Mouse (Mus musculus): Measurements from ENCODE around the gene Xpo4. TPM values are rescaled to one million over a fixed set of nuclear protein-coding genes. Genes with fewer than 3 reads are reported as not detected.
A peak's percentile ranks its signal among the peaks of the same experiment; 100 is the strongest.

The Xpo4 gene
- polyA plus RNA-seq, 1 experiment from 2014 or later, result 17.5 TPM

GRCm38 (mm10) chr14:57552945-57553344 is 112.3 kb downstream of the Xpo4 start:
- Histone ChIP-seq H3K4me2 (no peak overlapping the region), H3K27me3 (no peaks in the 10 kb centered on the region), H3K27ac (no peak overlapping the region), H3K4me1 (replicated peaks) (no peaks in the 10 kb centered on the region), H3K9ac (no peak overlapping the region), H3K36me3 (peaks cover 6% of the 10 kb centered on the region; the same call in 1 of the 2 replicates), H3K9me3 (replicated peaks) (no peaks in the 10 kb centered on the region), H3K4me3 (replicated peaks) (no peak overlapping the region)
- DNase-seq (no peak), ATAC-seq (ENCODE audit: low read depth) (no peak)

- peaks cover 19% of the 10 kb centered on the region for H3K4me1 ChIP-seq (replicated peaks)
- 74% methylated on average over 5 of the region's 5 CpGs for WGBS (ENCODE audit: insufficient replicate concordance)
- H3K27ac ChIP-seq, result no peak overlapping the region
- ATAC-seq (ENCODE audit: low read depth) (no peak), DNase-seq (no peak)
- H3K9me3 ChIP-seq (replicated peaks), result no peaks in the 10 kb centered on the region
- peaks cover 6% of the 10 kb centered on the region; the same call in 1 of the 2 replicates for H3K36me3 ChIP-seq
- H3K9ac ChIP-seq, result no peak overlapping the region
- peaks cover 4% of the 10 kb centered on the region; the same call in 1 of the 2 replicates for H3K27me3 ChIP-seq
- no peak overlapping the region for H3K4me3 ChIP-seq (replicated peaks)
- H3K4me2 ChIP-seq, result no peak overlapping the region
These were observed 118.2 kb downstream of the Xpo4 start for GRCm38 (mm10) chr14:57547062-57547461.

GRCm38 (mm10) chr14:57546557-57547021 is 118.6 kb downstream of the Xpo4 start:
- Histone ChIP-seq H3K27me3 (peaks cover 6% of the 10 kb centered on the region; the same call in 1 of the 2 replicates), H3K9ac (no peak overlapping the region), H3K9me3 (replicated peaks) (no peaks in the 10 kb centered on the region), H3K27ac (no peak overlapping the region), H3K4me3 (replicated peaks) (no peak overlapping the region), H3K4me2 (0 out of 2 replicates have a peak overlapping the region, but pooled peaks have one; percentile 9), H3K36me3 (peaks cover 6% of the 10 kb centered on the region; the same call in 1 of the 2 replicates), H3K4me1 (replicated peaks) (peaks cover 19% of the 10 kb centered on the region)
- DNase-seq (no peak), ATAC-seq (ENCODE audit: low read depth) (peak; percentile 77)
- WGBS (ENCODE audit: insufficient replicate concordance), result 24% methylated on average over 13 of the region's 13 CpGs

GRCm38 (mm10) chr14:57546131-57546530 is 119.1 kb downstream of the Xpo4 start:
- WGBS (ENCODE audit: insufficient replicate concordance), result 37% methylated on average over 8 of the region's 8 CpGs

GRCm38 (mm10) chr14:57545526-57545925 is 119.7 kb downstream of the Xpo4 start:
- Histone ChIP-seq H3K4me1 (replicated peaks) (peaks cover 19% of the 10 kb centered on the region), H3K4me3 (replicated peaks) (no peak overlapping the region), H3K27me3 (peaks cover 6% of the 10 kb centered on the region; the same call in 1 of the 2 replicates), H3K36me3 (peaks cover 6% of the 10 kb centered on the region; the same call in 1 of the 2 replicates), H3K27ac (no peak overlapping the region), H3K9ac (no peak overlapping the region), H3K9me3 (replicated peaks) (no peaks in the 10 kb centered on the region), H3K4me2 (no peak overlapping the region)
- DNase-seq (no peak), ATAC-seq (ENCODE audit: low read depth) (no peak)
- WGBS (ENCODE audit: insufficient replicate concordance), result 64% methylated on average over 17 of the region's 17 CpGs

More at GRCm38 (mm10) chr14:57546131-57546530, 119.1 kb downstream of the Xpo4 start:
- Histone ChIP-seq H3K27ac (no peak overlapping the region), H3K4me2 (no peak overlapping the region), H3K9me3 (replicated peaks) (no peaks in the 10 kb centered on the region), H3K27me3 (peaks cover 6% of the 10 kb centered on the region; the same call in 1 of the 2 replicates), H3K4me1 (replicated peaks) (peaks cover 19% of the 10 kb centered on the region), H3K9ac (no peak overlapping the region), H3K36me3 (peaks cover 6% of the 10 kb centered on the region; the same call in 1 of the 2 replicates), H3K4me3 (replicated peaks) (no peak overlapping the region)
- DNase-seq, result no peak
- ATAC-seq (ENCODE audit: low read depth), result no peak

GRCm38 (mm10) chr14:57543420-57544039 is 121.7 kb downstream of the Xpo4 start:
- whole genome bisulfite sequencing (ENCODE audit: insufficient replicate concordance), result 54% methylated on average over 13 of the region's 13 CpGs
- Histone ChIP-seq H3K36me3 (no peaks in the 10 kb centered on the region), H3K27me3 (peaks cover 6% of the 10 kb centered on the region; the same call in 1 of the 2 replicates), H3K4me2 (no peak overlapping the region), H3K27ac (no peak overlapping the region), H3K4me1 (replicated peaks) (peaks cover 19% of the 10 kb centered on the region), H3K9ac (no peak overlapping the region), H3K9me3 (replicated peaks) (no peaks in the 10 kb centered on the region), H3K4me3 (replicated peaks) (no peak overlapping the region)
- ATAC-seq (ENCODE audit: low read depth) (no peak), DNase-seq (no peak)

GRCm38 (mm10) chr14:57542231-57542630 is 123.0 kb downstream of the Xpo4 start:
- ATAC-seq (ENCODE audit: low read depth), result no peak
- H3K9me3 ChIP-seq (replicated peaks), result no peaks in the 10 kb centered on the region
- no peak for DNase-seq
- peaks cover 6% of the 10 kb centered on the region; the same call in 1 of the 2 replicates for H3K27me3 ChIP-seq
- H3K27ac ChIP-seq, result no peak overlapping the region
- no peak overlapping the region; the same call in 1 of the 2 replicates for H3K4me3 ChIP-seq (replicated peaks)
- no peak overlapping the region for H3K9ac ChIP-seq
- WGBS (ENCODE audit: insufficient replicate concordance), result 59% methylated on average over 34 of the region's 34 CpGs
- H3K36me3 ChIP-seq, result no peaks in the 10 kb centered on the region
- peaks cover 20% of the 10 kb centered on the region for H3K4me1 ChIP-seq (replicated peaks)
- H3K4me2 ChIP-seq, result peak overlapping the region; percentile 38

GRCm38 (mm10) chr14:57540683-57541082 is 124.5 kb downstream of the Xpo4 start:
- Histone ChIP-seq H3K36me3 (no peaks in the 10 kb centered on the region), H3K4me2 (no peak overlapping the region), H3K4me1 (replicated peaks) (peaks cover 11% of the 10 kb centered on the region; the same call in 1 of the 2 replicates), H3K9me3 (replicated peaks) (no peaks in the 10 kb centered on the region), H3K27me3 (peaks cover 13% of the 10 kb centered on the region; the same call in 1 of the 2 replicates), H3K9ac (no peak overlapping the region), H3K4me3 (replicated peaks) (no peak overlapping the region), H3K27ac (no peak overlapping the region)
- DNase-seq, result no peak
- 64% methylated on average over 11 of the region's 11 CpGs for WGBS (ENCODE audit: insufficient replicate concordance)
- ATAC-seq (ENCODE audit: low read depth), result no peak

GRCm38 (mm10) chr14:57537261-57538015 is 127.8 kb downstream of the Xpo4 start:
- H3K27me3 ChIP-seq, result peaks cover 30% of the 10 kb centered on the region

GRCm38 (mm10) chr14:57536820-57537219 is 128.4 kb downstream of the Xpo4 start:
- DNase-seq (no peak), ATAC-seq (ENCODE audit: low read depth) (no peak)
- H3K4me3 ChIP-seq (replicated peaks), result no peak overlapping the region
- H3K9ac ChIP-seq, result no peak overlapping the region
- 0 out of 2 replicates have a peak, but pooled peaks cover 6% of the 10 kb centered on the region for H3K4me1 ChIP-seq (replicated peaks)
- H3K9me3 ChIP-seq (replicated peaks), result no peaks in the 10 kb centered on the region
- H3K27me3 ChIP-seq, result peaks cover 25% of the 10 kb centered on the region; the same call in 1 of the 2 replicates
- no peaks in the 10 kb centered on the region for H3K36me3 ChIP-seq
- H3K27ac ChIP-seq, result no peak overlapping the region
- WGBS (ENCODE audit: insufficient replicate concordance), result 55% methylated on average over 9 of the region's 9 CpGs
- no peak overlapping the region for H3K4me2 ChIP-seq

More at GRCm38 (mm10) chr14:57537261-57538015, 127.8 kb downstream of the Xpo4 start:
- Histone ChIP-seq H3K9me3 (replicated peaks) (no peaks in the 10 kb centered on the region), H3K4me2 (no peak overlapping the region), H3K36me3 (no peaks in the 10 kb centered on the region), H3K9ac (no peak overlapping the region), H3K4me1 (replicated peaks) (peaks cover 6% of the 10 kb centered on the region; the same call in 1 of the 2 replicates), H3K27ac (no peak overlapping the region), H3K4me3 (replicated peaks) (no peak overlapping the region)
- 29% methylated on average over 16 of the region's 16 CpGs for WGBS (ENCODE audit: insufficient replicate concordance)
- ATAC-seq (ENCODE audit: low read depth) (no peak), DNase-seq (no peak)

GRCm38 (mm10) chr14:57535646-57536045 is 129.6 kb downstream of the Xpo4 start:
- H3K36me3 ChIP-seq, result no peaks in the 10 kb centered on the region
- H3K9ac ChIP-seq, result no peak overlapping the region
- no peaks in the 10 kb centered on the region for H3K9me3 ChIP-seq (replicated peaks)
- H3K4me2 ChIP-seq, result no peak overlapping the region
- ATAC-seq (ENCODE audit: low read depth), result no peak
- 0 out of 2 replicates have a peak, but pooled peaks cover 6% of the 10 kb centered on the region for H3K4me1 ChIP-seq (replicated peaks)
- DNase-seq, result no peak
- H3K27me3 ChIP-seq, result peaks cover 25% of the 10 kb centered on the region; the same call in 1 of the 2 replicates
- WGBS (ENCODE audit: insufficient replicate concordance), result 66% methylated on average over 6 of the region's 6 CpGs
- H3K27ac ChIP-seq, result no peak overlapping the region
- no peak overlapping the region for H3K4me3 ChIP-seq (replicated peaks)

All from liver, embryonic 13.5 days (tissue).